Mouse (Mus musculus): Measurements from ENCODE around the gene Nrbf2. TPM values are rescaled to one million over a fixed set of nuclear protein-coding genes. Genes with fewer than 3 reads are reported as not detected.

The Nrbf2 gene
- polyA plus RNA-seq, 1 experiment from 2014 or later, result 38.6 TPM

Other genes starting within 250 kb of the Nrbf2 start
- gene Jmjd1c, start 189.2 kb downstream of the Nrbf2 start, polyA plus RNA-seq (2015; fragmentation: Nextera tagmentation; extraction: Ambion mirVana), result 43.8 and 50.7 TPM in 2 replicates
- gene Reep3, start 188.4 kb downstream of the Nrbf2 start, polyA plus RNA-seq (2015; fragmentation: Nextera tagmentation; extraction: Ambion mirVana), result 34.5 and 35.9 TPM in 2 replicates